Mouse (Mus musculus): ENCODE results near the gene Rdh13.

DNA sequence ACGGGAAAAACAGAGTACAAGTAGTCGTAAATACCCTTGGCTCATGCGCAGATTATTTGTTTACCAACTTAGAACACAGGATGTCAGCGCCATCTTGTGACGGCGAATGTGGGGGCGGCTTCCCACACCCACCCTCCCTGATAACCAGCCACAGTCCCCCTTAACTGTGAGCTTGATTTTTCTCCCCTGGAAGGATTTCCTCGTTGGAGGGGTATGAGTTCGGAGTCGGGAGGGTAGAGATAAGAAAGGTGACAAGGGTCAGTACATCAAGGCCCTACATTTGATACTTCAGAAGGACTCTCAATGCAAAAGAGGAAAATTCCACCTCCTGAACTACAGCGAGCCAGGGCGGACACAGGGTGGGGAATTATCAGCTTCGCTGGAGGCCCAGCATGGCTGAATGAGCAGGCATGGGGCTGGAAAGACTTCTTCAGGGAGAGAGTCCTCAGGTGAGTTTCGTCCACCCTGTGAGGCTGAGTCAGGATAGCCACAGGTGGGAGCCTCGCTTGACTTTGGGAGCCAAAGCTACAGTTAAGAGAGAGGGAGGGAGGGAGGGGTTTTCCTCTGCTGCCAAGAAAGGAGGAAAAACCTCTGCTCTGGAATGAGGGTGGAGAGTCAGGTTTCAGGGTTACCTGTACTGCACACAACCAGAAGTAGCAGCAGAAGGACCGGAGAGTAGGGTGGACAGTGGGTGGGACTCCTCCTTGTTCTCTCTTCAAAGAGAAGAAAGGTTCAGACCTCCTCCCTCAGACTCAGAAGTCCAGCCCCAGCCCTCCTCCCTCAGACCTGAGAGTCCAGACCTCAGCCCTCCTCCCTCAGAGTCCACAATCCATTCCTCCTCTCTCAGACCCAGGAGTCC lies 15.4 kb upstream of the Rdh13 start, which contains the start of gene Eps8l1:
- no peak for TF ChIP-seq CTCF (IDR thresholded peaks at IDR 0.05; ENCODE audit: insufficient read depth, low read depth, low read length)
- no peak for TF ChIP-seq POLR2A (IDR thresholded peaks at IDR 0.05; ENCODE audit: insufficient read depth, low read depth, low read length)

Data from olfactory bulb, adult 2 months (tissue).